Mouse (Mus musculus) olfactory bulb, adult 2 months (tissue): ENCODE results near the gene Ell.

ENCODE experiments used
- CTCF ChIP-seq: fragments of 200-500 bp; IDR thresholded peaks from 2 replicates; pipeline ENCODE4 v1.5.1; 2012; ENCODE audit warnings: low read depth, mild to moderate bottlenecking, low read length, moderate library complexity; ENCODE audit not compliant: insufficient read depth
- POLR2A ChIP-seq: fragments of 200-500 bp; IDR thresholded peaks from 2 replicates; pipeline ENCODE4 v1.6.1; 2012; ENCODE audit warnings: mild to moderate bottlenecking, low read depth, low read length, moderate library complexity; ENCODE audit not compliant: insufficient read depth

GRCm38 (mm10) chr8:70631436-70631835 is 92.2 kb downstream of the Ell start:
- TF ChIP-seq CTCF (no peak), POLR2A (no peak)
